Mouse (Mus musculus) liver, embryonic 14.5 days (tissue): ENCODE data around the gene Olfr1504.

Experiments
- CTCF ChIP-seq: IDR thresholded peaks from 2 replicates; pipeline ENCODE4 v1.5.1; 2016; ENCODE audit warnings: antibody characterized with exemption, low read depth, control low read depth
- EP300 ChIP-seq: IDR thresholded peaks from 2 replicates; pipeline ENCODE4 v1.6.1; 2016; ENCODE audit warnings: antibody characterized with exemption, low read depth

GRCm38 (mm10) chr19:13861495-13861894, 36.2 kb downstream of the Olfr1504 start, which contains the start of gene Olfr1502:
- TF ChIP-seq EP300 (no peak), CTCF (no peak)
